Mouse (Mus musculus) gastrocnemius, postnatal 25 days (tissue): ENCODE measurements around the gene Jpt1. TPM values are rescaled to one million over a fixed set of nuclear protein-coding genes. Genes with fewer than 3 reads are reported as not detected.
"Not testable (repeated sequence)": the region's sequence is repeated elsewhere in the genome, so short reads cannot be mapped to it uniquely, and the experiment has no call there.

Experiments used
- DNase-seq: peaks from one replicate; pipeline ENCODE4 v3.0.0; 2022
- total RNA-seq, 2 experiments: library from RNA; stranded (reverse); gene quantifications; 1 replicate in 1 of 2; 2 replicates in 1 of 2; pipeline ENCODE4 v1.2.3; 2021

Gene Jpt1
- total RNA-seq, 2 experiments from 2014 or later: 36.9 to 41.2 TPM

- DNase-seq: peak; percentile 94
These were observed 39.0 kb downstream of the Jpt1 start, which contains the start of gene Armc7 for GRCm38 (mm10) chr11:115475025-115475757. Armc7 (plus strand) TSS chr11:115475667.

- peak; percentile 80 for DNase-seq
These were observed 40.4 kb downstream of the Jpt1 start for GRCm38 (mm10) chr11:115473626-115474275.

DNA sequence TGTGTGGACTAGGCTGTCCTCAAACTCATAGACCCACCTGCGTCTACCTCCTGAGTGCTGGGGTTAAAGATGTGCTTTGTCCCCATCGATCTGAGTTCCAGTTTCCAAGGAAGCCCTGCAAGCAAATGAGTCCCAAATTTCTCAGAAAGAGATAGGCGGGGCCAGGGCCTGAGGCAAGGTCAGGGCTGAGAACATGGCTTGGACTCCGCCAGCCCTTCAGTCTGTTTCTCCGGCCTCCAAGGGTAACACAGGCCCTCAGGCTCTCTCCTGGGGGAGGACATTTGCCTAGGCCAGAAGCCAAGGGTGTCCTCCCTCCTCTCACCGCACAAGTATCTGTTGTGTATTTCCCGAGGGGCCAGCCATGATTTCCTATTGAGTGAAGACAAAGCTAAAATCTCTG, 42.0 kb downstream of the Jpt1 start:
- no peak for DNase-seq

DNA sequence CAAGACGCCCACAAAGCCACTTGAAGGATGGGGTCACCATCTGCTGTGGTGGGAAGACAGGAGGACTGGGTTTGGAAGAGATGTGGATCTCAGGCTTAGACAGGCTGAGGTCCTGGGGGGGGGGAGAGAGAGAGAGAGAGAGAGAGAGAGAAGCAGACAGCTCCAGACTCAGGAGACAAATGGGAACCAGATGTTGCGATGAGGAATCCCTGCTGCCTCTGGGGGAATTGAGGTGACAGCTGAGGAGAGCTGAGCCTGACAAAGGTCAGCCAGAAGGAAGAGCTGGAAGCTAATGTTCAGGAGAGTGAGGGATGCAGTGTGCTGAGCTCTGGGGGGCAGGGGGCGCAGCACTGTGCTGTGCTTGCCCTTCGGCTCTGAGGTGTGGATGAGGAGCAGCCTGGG, 47.0 kb downstream of the Jpt1 start:
- DNase-seq: no peak

GRCm38 (mm10) chr11:115464851-115465250, 49.3 kb downstream of the Jpt1 start:
- DNase-seq: no peak

DNA sequence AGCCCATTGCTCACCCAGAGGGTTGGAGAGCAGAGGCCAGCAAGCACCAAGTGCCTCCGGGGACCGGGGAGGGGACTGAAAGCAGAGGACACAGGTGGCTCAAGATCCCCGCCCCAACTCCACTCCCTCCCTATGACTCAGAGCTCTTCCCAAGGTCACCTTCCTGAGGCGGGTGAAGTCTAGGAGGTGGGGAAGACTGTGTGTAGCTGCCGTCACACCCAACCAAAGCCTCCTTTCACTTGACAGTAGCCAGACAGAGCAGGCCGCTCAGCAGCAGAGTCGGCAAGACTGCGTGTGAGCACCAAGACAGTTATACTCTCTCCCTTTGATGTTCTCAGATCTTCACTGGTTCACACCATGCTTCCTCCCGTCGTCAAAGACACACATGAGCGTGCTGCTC, 50.8 kb downstream of the Jpt1 start:
- no peak for DNase-seq

- no peak for DNase-seq
These were observed 51.8 kb downstream of the Jpt1 start, which contains the start of gene Slc16a5 for GRCm38 (mm10) chr11:115462243-115462891. Slc16a5 (plus strand) TSS chr11:115462474.

- no peak for DNase-seq
These were observed 52.3 kb downstream of the Jpt1 start for GRCm38 (mm10) chr11:115461846-115462242.

DNA sequence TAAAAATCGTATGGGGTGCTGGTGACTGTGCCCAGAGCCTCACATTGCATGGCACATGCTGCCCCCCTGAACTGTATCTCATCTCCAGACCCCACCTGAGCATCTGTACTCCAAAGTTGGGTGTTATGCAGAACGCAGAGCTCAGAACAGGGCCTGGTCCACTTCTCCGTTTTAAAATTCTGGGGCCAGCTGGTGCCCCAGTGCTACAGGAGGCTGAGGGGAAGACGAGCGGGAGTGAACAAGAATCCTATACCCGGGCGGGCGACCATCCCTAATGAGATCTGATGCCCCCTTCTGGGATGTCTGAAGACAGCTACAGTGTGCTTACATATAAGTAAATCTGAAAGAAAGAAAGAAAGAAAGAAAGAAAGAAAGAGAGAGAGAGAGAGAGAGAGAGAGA, 53.2 kb downstream of the Jpt1 start:
- DNase-seq: no peak

DNA sequence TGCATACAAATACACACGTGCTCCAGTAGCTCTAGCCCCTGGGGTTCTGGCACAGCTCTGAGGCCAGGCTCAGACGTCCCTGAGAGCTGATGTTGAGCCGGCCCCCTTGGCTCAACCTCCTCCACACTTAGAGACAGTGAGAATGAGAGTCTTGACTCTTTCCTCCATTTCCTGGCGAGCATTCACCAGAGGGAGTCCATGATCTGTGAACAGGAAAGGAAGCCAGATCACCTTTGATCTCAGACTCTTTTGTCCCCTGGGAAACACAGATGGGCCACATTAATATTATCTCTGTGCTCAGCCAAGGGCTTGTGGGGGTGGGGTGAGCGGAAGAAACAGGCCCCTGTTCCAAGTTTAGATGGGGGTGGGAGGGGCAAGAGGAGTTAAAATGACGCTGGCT, 56.8 kb downstream of the Jpt1 start:
- no peak for DNase-seq

DNA sequence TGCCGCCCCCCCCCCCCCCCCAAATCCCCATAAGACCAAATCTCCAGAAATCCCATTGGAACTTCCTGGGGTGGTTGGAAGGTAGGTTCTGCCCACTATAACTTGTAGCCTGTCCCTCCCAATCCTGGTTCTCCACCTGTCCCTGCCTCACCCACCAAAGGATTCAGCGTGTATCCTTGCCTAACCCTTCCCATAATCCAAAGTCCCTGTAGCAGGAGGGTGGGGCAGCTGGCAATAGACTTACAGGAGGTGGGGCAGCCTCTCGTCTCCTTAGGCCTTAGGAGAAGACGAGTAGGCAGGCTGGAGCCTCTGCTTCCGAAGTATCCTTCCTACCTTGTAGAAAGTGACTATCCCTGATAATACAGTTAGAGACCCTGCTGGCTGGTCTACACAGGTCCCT, 58.0 kb downstream of the Jpt1 start:
- no peak for DNase-seq

DNA sequence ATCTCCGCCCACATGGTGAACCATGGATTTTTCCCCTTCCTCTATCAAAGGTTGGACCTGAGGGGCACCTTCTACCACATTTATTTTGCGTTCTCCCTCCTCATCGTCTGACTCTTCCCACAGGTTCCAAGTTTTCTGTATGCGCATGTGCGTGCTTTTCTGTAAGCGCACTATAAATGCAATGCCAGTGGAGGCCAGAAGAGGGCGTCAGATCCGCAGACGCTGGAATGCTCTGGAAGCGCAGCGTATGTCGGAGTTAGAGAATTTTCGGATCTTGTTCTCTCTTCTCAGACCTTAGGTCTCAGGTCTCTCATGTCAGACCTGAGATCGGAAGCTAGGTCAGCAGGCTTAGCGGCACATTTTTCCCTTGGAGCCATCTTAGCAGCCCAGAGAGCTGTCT, 58.6 kb downstream of the Jpt1 start:
- DNase-seq: no peak

GRCm38 (mm10) chr11:115454822-115455221, 59.4 kb downstream of the Jpt1 start:
- not testable (repeated sequence) for DNase-seq

GRCm38 (mm10) chr11:115453306-115453705, 60.9 kb downstream of the Jpt1 start:
- no peak for DNase-seq

DNA sequence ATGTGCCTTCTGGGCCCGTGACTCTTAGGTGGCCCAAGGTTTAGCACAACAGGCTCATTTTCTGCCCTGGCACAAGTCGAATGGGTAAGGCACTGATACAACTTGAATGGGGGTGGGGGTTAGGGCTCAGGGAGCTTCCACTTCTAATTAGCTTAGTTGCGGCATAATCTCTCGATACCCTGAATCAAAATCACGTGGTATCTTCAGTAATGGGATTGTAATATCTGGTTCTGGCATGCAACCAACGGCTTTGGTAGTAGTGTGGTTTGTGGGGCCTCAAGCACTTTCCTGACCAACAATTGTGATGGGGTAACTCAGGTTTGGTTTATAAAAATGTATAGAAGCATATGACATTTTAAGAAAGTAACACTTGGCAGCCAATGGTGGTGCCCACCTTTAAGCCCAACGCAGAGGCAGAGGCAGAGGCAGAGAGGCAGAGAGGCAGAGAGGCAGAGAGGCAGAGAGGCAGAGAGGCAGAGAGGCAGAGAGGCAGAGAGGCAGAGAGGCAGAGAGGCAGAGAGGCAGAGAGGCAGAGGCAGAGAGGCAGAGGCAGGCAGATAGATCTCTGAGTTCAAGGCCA, 61.8 kb downstream of the Jpt1 start:
- DNase-seq: no peak

GRCm38 (mm10) chr11:115451781-115452241, 62.4 kb downstream of the Jpt1 start:
- DNase-seq: no peak

DNA sequence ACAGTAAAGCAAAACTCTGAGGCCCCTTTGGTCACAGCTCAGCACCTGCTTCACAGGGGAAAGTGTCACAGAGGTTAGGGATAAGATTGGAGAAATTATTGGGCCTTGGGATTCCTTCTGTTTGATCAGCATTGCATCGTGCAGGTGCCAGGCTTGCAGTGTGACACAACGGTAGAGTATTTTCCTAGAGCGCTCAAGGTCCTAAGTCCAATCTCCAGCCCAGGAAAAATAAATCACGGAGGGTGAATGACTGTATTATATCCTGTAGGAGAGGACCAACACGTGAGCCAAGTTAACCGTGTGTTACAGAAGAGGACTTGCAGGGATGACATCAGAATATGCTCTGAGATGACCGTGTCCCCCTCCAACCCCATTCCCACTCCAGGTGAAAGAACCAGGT, 64.0 kb downstream of the Jpt1 start:
- DNase-seq: no peak

- DNase-seq: no peak
These were observed 65.2 kb downstream of the Jpt1 start for GRCm38 (mm10) chr11:115448998-115449397.

GRCm38 (mm10) chr11:115448075-115448474, 66.1 kb downstream of the Jpt1 start:
- DNase-seq: no peak
